Mouse (Mus musculus) limb, embryonic 14.5 days (tissue): ENCODE results near the gene Tmem129. TPM values are rescaled to one million over a fixed set of nuclear protein-coding genes. Genes with fewer than 3 reads are reported as not detected.
A peak's percentile ranks its signal among the peaks of the same experiment; 100 is the strongest.

Experiments
- ATAC-seq: fragments of 200-750 bp; cut with Nextera tagmentation; 2 replicates; pipeline ENCODE4 v1.8.0; 2017; ENCODE audit warnings: low read depth, moderate number of reproducible peaks, moderate TSS enrichment; ENCODE audit not compliant: low FRiP score
- DNase-seq: peaks from one replicate; pipeline ENCODE4 v3.0.0-alpha.2; 2015; ENCODE audit warnings: low spot score
- H3K27ac ChIP-seq: fragments of 300-500 bp; sonication (generic); replicated peaks from 2 replicates; pipeline ENCODE4 v1.5.1; 2014; ENCODE audit warnings: low read depth, mild to moderate bottlenecking, low read length, moderate library complexity, mixed read lengths
- H3K27me3 ChIP-seq: fragments of 300-500 bp; sonication (generic); 2 replicates; pipeline ENCODE4 v1.6.1; 2014; ENCODE audit warnings: low read length, mixed read lengths; ENCODE audit not compliant: control insufficient read depth, insufficient read depth
- H3K36me3 ChIP-seq: fragments of 300-500 bp; sonication (generic); 2 replicates; pipeline ENCODE4 v1.6.1; 2014; ENCODE audit warnings: mild to moderate bottlenecking, low read length, moderate library complexity, mixed read lengths; ENCODE audit not compliant: control insufficient read depth, insufficient read depth
- H3K4me1 ChIP-seq: fragments of 300-500 bp; sonication (generic); 2 replicates; pipeline ENCODE4 v1.6.1; 2014; ENCODE audit warnings: antibody characterized with exemption, low read length, mixed read lengths; ENCODE audit not compliant: control insufficient read depth, insufficient read depth
- H3K4me2 ChIP-seq: fragments of 300-500 bp; sonication (generic); replicated peaks from 2 replicates; pipeline ENCODE4 v1.6.1; 2014; ENCODE audit warnings: low read depth, mild to moderate bottlenecking, low read length, moderate library complexity; ENCODE audit not compliant: severe bottlenecking
- H3K4me3 ChIP-seq: fragments of 300-500 bp; sonication (generic); replicated peaks from 2 replicates; pipeline ENCODE4 v1.5.1; 2014; ENCODE audit warnings: low read length
- H3K9ac ChIP-seq: fragments of 300-500 bp; sonication (generic); 2 replicates; pipeline ENCODE4 v1.6.1; 2014; ENCODE audit warnings: mild to moderate bottlenecking, low read depth, low read length, moderate library complexity; ENCODE audit not compliant: severe bottlenecking
- H3K9me3 ChIP-seq: fragments of 300-500 bp; sonication (generic); 2 replicates; pipeline ENCODE4 v1.6.1; 2016; ENCODE audit warnings: low read length; ENCODE audit not compliant: control insufficient read depth
- POLR2A ChIP-seq: fragments of 200-500 bp; IDR thresholded peaks from 2 replicates; pipeline ENCODE4 v1.8.0; 2012; ENCODE audit warnings: inconsistent platforms, mild to moderate bottlenecking, moderate library complexity, borderline replicate concordance; ENCODE audit not compliant: insufficient read depth, insufficient read length; ENCODE audit errors: extremely low read depth
- WGBS: fragments of 180-500 bp; shearing (Covaris S2); extraction: QIAGEN DNeasy Blood & Tissue Kit; methylation state at CpG from one replicate; pipeline ENCODE4 v1.1.7; 2014; 5-methylcytosine and 5-hydroxymethylcytosine counted together
- polyA plus RNA-seq, 2 experiments: library from polyadenylated mRNA; depleted of rRNA in 1 of 2; stranded (reverse) in 1 of 2; unstranded in 1 of 2; fragments of >200 nt; fragmentation: Nextera tagmentation in 1 of 2; extraction: Ambion mirVana in 1 of 2; gene quantifications; 2 replicates each; pipeline versions ENCODE4 v1.2.1 to v1.2.3; 2012 to 2014

The Tmem129 gene
- polyA plus RNA-seq, 2 experiments = 44.9 to 49.9 TPM

GRCm38 (mm10) chr5:33697534-33697933 is 39.3 kb upstream of the Tmem129 start:
- WGBS = 40% methylated on average over 1 of the region's 1 CpGs
- no peak overlapping the region; the same call in 1 of the 2 replicates for H3K27ac ChIP-seq
- no peak for DNase-seq
- H3K36me3 ChIP-seq = no peaks in the 10 kb centered on the region
- H3K27me3 ChIP-seq = no peaks in the 10 kb centered on the region; the same call in 1 of the 2 replicates
- H3K4me2 ChIP-seq = no peak overlapping the region
- H3K4me3 ChIP-seq = no peak overlapping the region
- no peak overlapping the region for H3K9ac ChIP-seq
- H3K9me3 ChIP-seq = no peaks in the 10 kb centered on the region
- TF ChIP-seq POLR2A = no peak
- peaks cover 78% of the 10 kb centered on the region for H3K4me1 ChIP-seq
- ATAC-seq = no peak

DNA sequence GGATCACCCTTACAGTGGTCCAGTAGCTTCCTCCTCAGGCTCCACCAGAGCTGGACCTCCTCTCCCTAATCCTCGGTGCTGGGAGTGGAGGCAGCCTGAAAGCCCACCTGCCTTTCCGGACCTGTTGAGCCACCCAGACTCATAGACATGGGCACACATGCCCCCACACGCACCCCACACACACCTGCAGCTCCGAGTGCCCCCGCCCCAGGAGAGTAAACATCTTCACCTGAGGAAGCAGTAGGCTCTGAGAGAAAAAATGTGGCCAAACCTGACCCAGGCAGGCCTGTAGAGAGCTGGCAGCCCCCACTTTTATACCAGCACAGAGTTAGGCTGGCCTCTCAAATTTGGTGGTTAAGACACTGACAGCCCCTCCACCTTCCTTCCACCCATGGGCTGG is 38.2 kb upstream of the Tmem129 start:
- Histone ChIP-seq H3K4me1 (peaks cover 86% of the 10 kb centered on the region), H3K36me3 (no peaks in the 10 kb centered on the region), H3K27ac (0 out of 2 replicates have a peak overlapping the region, but pooled peaks have one; percentile 52), H3K4me2 (no peak overlapping the region), H3K9me3 (no peaks in the 10 kb centered on the region), H3K9ac (no peak overlapping the region), H3K4me3 (no peak overlapping the region), H3K27me3 (no peaks in the 10 kb centered on the region; the same call in 1 of the 2 replicates)
- no peak for ATAC-seq
- no peak for TF ChIP-seq POLR2A
- no peak for DNase-seq
- 64% methylated on average over 5 of the region's 5 CpGs for WGBS

DNA sequence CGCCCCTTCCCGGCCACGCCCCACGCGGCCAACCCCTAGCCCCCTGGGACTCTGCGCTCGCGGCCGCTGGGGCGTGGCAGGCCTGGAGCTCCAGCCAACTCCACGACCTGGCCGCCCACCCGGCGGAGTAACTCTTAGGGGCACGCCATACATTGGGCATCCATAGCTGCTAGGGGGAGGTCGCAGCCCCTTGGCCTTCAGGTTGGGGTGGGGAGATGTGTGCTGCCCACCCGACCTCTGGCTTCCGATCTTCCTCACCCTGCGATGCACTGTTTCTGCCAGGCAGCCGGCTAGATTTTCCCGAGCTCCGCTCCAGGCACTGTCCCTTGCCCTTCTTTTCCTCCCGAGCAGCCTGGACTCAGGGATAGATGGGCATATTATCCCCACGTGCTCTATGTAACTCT is 37.5 kb upstream of the Tmem129 start:
- Histone ChIP-seq H3K27me3 (no peaks in the 10 kb centered on the region; the same call in 1 of the 2 replicates), H3K4me1 (peaks cover 86% of the 10 kb centered on the region), H3K9me3 (no peaks in the 10 kb centered on the region), H3K9ac (peak overlapping the region; percentile 76), H3K27ac (peak overlapping the region; percentile 75), H3K4me3 (peak overlapping the region; percentile 47), H3K36me3 (no peaks in the 10 kb centered on the region), H3K4me2 (peak overlapping the region; percentile 93)
- TF ChIP-seq POLR2A = no peak
- WGBS = 4% methylated on average over 24 of the region's 24 CpGs
- DNase-seq (no peak), ATAC-seq (no peak; the same call in 1 of the 2 replicates)

- peak; percentile 42 for ATAC-seq
- Histone ChIP-seq H3K4me2 (peak overlapping the region; percentile 93), H3K9me3 (no peaks in the 10 kb centered on the region), H3K4me3 (peak overlapping the region; percentile 47), H3K36me3 (no peaks in the 10 kb centered on the region), H3K27me3 (no peaks in the 10 kb centered on the region; the same call in 1 of the 2 replicates), H3K4me1 (peaks cover 83% of the 10 kb centered on the region), H3K27ac (peak overlapping the region; percentile 75), H3K9ac (peak overlapping the region; percentile 76)
- peak; percentile 51 for DNase-seq
- TF ChIP-seq POLR2A = no peak
- WGBS = 6% methylated on average over 51 of the region's 71 CpGs
These were observed 36.9 kb upstream of the Tmem129 start for GRCm38 (mm10) chr5:33694848-33695717.

GRCm38 (mm10) chr5:33694461-33694847 is 36.2 kb upstream of the Tmem129 start:
- H3K4me2 ChIP-seq = no peak overlapping the region
- TF ChIP-seq POLR2A = no peak
- 70% methylated on average over 9 of the region's 9 CpGs for WGBS
- 0 out of 2 replicates have a peak overlapping the region, but pooled peaks have one; percentile 47 for H3K4me3 ChIP-seq
- DNase-seq = no peak
- no peak overlapping the region for H3K9ac ChIP-seq
- no peaks in the 10 kb centered on the region; the same call in 1 of the 2 replicates for H3K27me3 ChIP-seq
- peaks cover 83% of the 10 kb centered on the region for H3K4me1 ChIP-seq
- H3K27ac ChIP-seq = peak overlapping the region; percentile 48
- H3K9me3 ChIP-seq = no peaks in the 10 kb centered on the region
- H3K36me3 ChIP-seq = no peaks in the 10 kb centered on the region
- ATAC-seq = no peak
